Mouse (Mus musculus): ENCODE measurements around the gene Armc2. TPM values are rescaled to one million over a fixed set of nuclear protein-coding genes. Genes with fewer than 3 reads are reported as not detected.

Armc2 gene
- polyA plus RNA-seq, 1 experiment, result 1.2 TPM

GRCm38 (mm10) chr10:41893433-41894411 is 124.5 kb downstream of the Armc2 start:
- Histone ChIP-seq H3K4me3 (ENCODE audit: low read depth, low read length) (no peak overlapping the region), H3K4me1 (ENCODE audit: control insufficient read depth, insufficient read depth, low read length) (no peaks in the 10 kb centered on the region), H3K27me3 (ENCODE audit: control insufficient read depth, insufficient read depth, low read length, poor library complexity, severe bottlenecking) (no peaks in the 10 kb centered on the region), H3K27ac (ENCODE audit: insufficient read depth, low read length) (no peak overlapping the region), H3K9ac (ENCODE audit: low read depth, poor library complexity, severe bottlenecking) (no peak overlapping the region), H3K9me3 (replicated peaks; ENCODE audit: control insufficient read depth, insufficient read depth, low read length, poor library complexity, severe bottlenecking) (no peaks in the 10 kb centered on the region), H3K36me3 (ENCODE audit: control insufficient read depth, insufficient read depth, low read length, poor library complexity, severe bottlenecking) (0 out of 2 replicates have a peak, but pooled peaks cover 4% of the 10 kb centered on the region)
- no peak for TF ChIP-seq CTCF (IDR thresholded peaks at IDR 0.05; ENCODE audit: low read depth, low read length)
- no peak for TF ChIP-seq POLR2A (IDR thresholded peaks at IDR 0.05; ENCODE audit: insufficient read depth, low read length)
- TF ChIP-seq EP300 (IDR thresholded peaks at IDR 0.05; ENCODE audit: insufficient read depth, low read depth, low read length), result no peak

GRCm38 (mm10) chr10:41891312-41891711 is 126.9 kb downstream of the Armc2 start:
- Histone ChIP-seq H3K9me3 (replicated peaks; ENCODE audit: control insufficient read depth, insufficient read depth, low read length, poor library complexity, severe bottlenecking) (no peaks in the 10 kb centered on the region), H3K4me3 (ENCODE audit: low read depth, low read length) (no peak overlapping the region), H3K27me3 (ENCODE audit: control insufficient read depth, insufficient read depth, low read length, poor library complexity, severe bottlenecking) (no peaks in the 10 kb centered on the region), H3K27ac (ENCODE audit: insufficient read depth, low read length) (no peak overlapping the region), H3K36me3 (ENCODE audit: control insufficient read depth, insufficient read depth, low read length, poor library complexity, severe bottlenecking) (no peaks in the 10 kb centered on the region), H3K9ac (ENCODE audit: low read depth, poor library complexity, severe bottlenecking) (no peak overlapping the region), H3K4me1 (ENCODE audit: control insufficient read depth, insufficient read depth, low read length) (no peaks in the 10 kb centered on the region)
- TF ChIP-seq POLR2A (IDR thresholded peaks at IDR 0.05; ENCODE audit: insufficient read depth, low read length) (no peak), CTCF (IDR thresholded peaks at IDR 0.05; ENCODE audit: low read depth, low read length) (no peak)

- TF ChIP-seq CTCF (IDR thresholded peaks at IDR 0.05; ENCODE audit: low read depth, low read length) (no peak), EP300 (IDR thresholded peaks at IDR 0.05; ENCODE audit: insufficient read depth, low read depth, low read length) (no peak), POLR2A (IDR thresholded peaks at IDR 0.05; ENCODE audit: insufficient read depth, low read length) (no peak)
- Histone ChIP-seq H3K36me3 (ENCODE audit: control insufficient read depth, insufficient read depth, low read length, poor library complexity, severe bottlenecking) (no peaks in the 10 kb centered on the region), H3K4me1 (ENCODE audit: control insufficient read depth, insufficient read depth, low read length) (no peaks in the 10 kb centered on the region), H3K4me3 (ENCODE audit: low read depth, low read length) (no peak overlapping the region), H3K27ac (ENCODE audit: insufficient read depth, low read length) (no peak overlapping the region), H3K27me3 (ENCODE audit: control insufficient read depth, insufficient read depth, low read length, poor library complexity, severe bottlenecking) (no peaks in the 10 kb centered on the region), H3K9ac (ENCODE audit: low read depth, poor library complexity, severe bottlenecking) (no peak overlapping the region), H3K9me3 (replicated peaks; ENCODE audit: control insufficient read depth, insufficient read depth, low read length, poor library complexity, severe bottlenecking) (no peaks in the 10 kb centered on the region)
Measured at GRCm38 (mm10) chr10:41890537-41890936, 127.7 kb downstream of the Armc2 start.

GRCm38 (mm10) chr10:41889566-41889965 is 128.7 kb downstream of the Armc2 start:
- Histone ChIP-seq H3K27ac (ENCODE audit: insufficient read depth, low read length) (no peak overlapping the region), H3K27me3 (ENCODE audit: control insufficient read depth, insufficient read depth, low read length, poor library complexity, severe bottlenecking) (no peaks in the 10 kb centered on the region), H3K9me3 (replicated peaks; ENCODE audit: control insufficient read depth, insufficient read depth, low read length, poor library complexity, severe bottlenecking) (no peaks in the 10 kb centered on the region), H3K36me3 (ENCODE audit: control insufficient read depth, insufficient read depth, low read length, poor library complexity, severe bottlenecking) (no peaks in the 10 kb centered on the region), H3K4me1 (ENCODE audit: control insufficient read depth, insufficient read depth, low read length) (no peaks in the 10 kb centered on the region), H3K9ac (ENCODE audit: low read depth, poor library complexity, severe bottlenecking) (no peak overlapping the region), H3K4me3 (ENCODE audit: low read depth, low read length) (no peak overlapping the region)
- TF ChIP-seq CTCF (IDR thresholded peaks at IDR 0.05; ENCODE audit: low read depth, low read length), result no peak
- TF ChIP-seq EP300 (IDR thresholded peaks at IDR 0.05; ENCODE audit: insufficient read depth, low read depth, low read length), result no peak
- TF ChIP-seq POLR2A (IDR thresholded peaks at IDR 0.05; ENCODE audit: insufficient read depth, low read length), result no peak

GRCm38 (mm10) chr10:41888365-41888941 is 129.8 kb downstream of the Armc2 start:
- TF ChIP-seq EP300 (IDR thresholded peaks at IDR 0.05; ENCODE audit: insufficient read depth, low read depth, low read length), result no peak
- no peak for TF ChIP-seq CTCF (IDR thresholded peaks at IDR 0.05; ENCODE audit: low read depth, low read length)
- no peak for TF ChIP-seq POLR2A (IDR thresholded peaks at IDR 0.05; ENCODE audit: insufficient read depth, low read length)
- Histone ChIP-seq H3K36me3 (ENCODE audit: control insufficient read depth, insufficient read depth, low read length, poor library complexity, severe bottlenecking) (no peaks in the 10 kb centered on the region), H3K9ac (ENCODE audit: low read depth, poor library complexity, severe bottlenecking) (no peak overlapping the region), H3K4me3 (ENCODE audit: low read depth, low read length) (no peak overlapping the region), H3K4me1 (ENCODE audit: control insufficient read depth, insufficient read depth, low read length) (no peaks in the 10 kb centered on the region), H3K27ac (ENCODE audit: insufficient read depth, low read length) (no peak overlapping the region), H3K27me3 (ENCODE audit: control insufficient read depth, insufficient read depth, low read length, poor library complexity, severe bottlenecking) (no peaks in the 10 kb centered on the region), H3K9me3 (replicated peaks; ENCODE audit: control insufficient read depth, insufficient read depth, low read length, poor library complexity, severe bottlenecking) (no peaks in the 10 kb centered on the region)
